Mouse (Mus musculus) urinary bladder, postnatal 36 days (tissue): ENCODE data around the gene Usp47.

Experiments used
- DNase-seq, 2 experiments: peaks; one replicate each; pipeline ENCODE4 v3.0.0; 2022; ENCODE audit warnings: low spot score in 2 of 2, mixed read lengths in 1 of 2

Usp47 gene

GRCm38 (mm10) chr7:112121866-112122500, 98.7 kb downstream of the Usp47 start:
- DNase-seq: no peak

DNA sequence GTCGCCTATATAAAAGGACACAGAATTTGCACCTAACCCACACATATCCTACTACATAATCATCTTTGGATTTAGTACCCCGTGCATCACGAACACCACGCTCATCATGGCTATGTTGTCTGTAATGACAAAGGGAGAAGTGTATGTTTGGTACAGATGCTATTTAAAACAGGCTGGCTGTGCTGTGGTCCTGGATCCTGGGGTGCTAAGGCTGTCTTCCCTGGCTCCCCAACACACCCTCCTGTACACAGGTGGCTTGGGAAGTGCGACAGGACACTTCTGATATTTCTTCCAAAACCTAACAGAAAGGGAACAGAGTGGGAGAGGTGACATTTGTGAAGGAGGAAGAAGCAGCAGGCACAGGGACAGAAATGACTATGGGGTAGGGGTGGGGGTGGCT, 100.3 kb downstream of the Usp47 start:
- no peak for DNase-seq

GRCm38 (mm10) chr7:112125625-112126260, 102.4 kb downstream of the Usp47 start:
- no peak for DNase-seq

- no peak for DNase-seq
Observed at GRCm38 (mm10) chr7:112127085-112127637, 103.9 kb downstream of the Usp47 start.

DNA sequence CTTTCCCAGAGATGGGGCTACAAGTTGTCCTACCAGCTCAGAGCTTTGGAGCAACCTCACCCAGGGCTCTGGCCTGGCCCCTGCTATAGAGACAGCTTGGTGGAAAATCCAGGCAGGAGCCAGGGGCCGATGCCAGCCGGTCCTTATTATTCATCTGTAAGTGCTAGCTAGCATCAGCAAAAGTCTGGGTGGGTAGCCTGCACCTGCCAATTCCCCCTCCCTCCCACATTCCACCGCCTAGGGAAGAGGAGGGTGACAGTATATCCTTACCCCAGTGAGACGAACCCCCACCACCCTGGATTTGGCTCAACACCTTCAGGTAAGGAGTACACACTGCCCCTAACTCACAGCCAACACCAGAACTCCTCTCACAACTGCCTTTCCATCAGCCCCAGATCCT, 104.7 kb downstream of the Usp47 start:
- no peak for DNase-seq

DNA sequence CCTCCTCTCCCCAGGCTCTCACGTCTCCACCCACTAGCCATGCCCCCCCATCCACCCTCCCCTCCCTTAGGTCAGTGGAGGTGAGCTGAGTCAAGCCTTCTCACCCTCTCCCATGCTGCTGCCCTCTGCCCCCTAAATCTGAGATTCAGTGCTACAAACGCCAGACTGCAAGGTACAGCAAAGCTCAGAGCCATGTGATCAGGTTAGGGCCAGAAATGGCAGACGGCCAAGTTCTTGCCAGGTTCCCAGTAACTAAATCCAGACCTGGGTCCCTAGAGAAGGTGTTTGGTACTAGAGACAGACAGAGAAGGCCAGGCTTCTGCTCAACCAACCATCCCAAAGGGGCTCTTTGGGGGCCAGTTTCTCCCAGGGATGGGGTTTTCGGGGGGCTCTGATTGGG, 105.5 kb downstream of the Usp47 start:
- DNase-seq: no peak

GRCm38 (mm10) chr7:112129851-112130250, 106.5 kb downstream of the Usp47 start:
- no peak for DNase-seq

DNA sequence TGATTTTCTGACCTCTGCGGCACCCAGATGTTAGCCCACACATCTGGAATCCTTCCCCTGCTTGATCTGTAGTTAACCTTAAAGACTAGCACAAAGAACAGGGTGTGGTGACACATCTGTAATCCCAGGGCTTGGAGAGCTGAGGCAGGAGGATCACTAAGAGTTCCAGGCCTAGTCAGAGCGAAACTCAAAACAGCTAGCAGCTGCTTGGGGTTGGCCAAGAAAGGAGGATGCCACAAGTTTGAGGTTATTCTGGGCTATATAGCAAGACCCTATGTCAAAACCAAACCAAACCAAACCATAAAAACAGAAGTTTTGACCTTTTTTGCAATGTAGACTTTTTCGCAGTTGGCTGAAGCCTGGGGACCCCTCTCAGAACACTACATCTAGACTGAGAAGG, 107.4 kb downstream of the Usp47 start:
- DNase-seq: no peak

DNA sequence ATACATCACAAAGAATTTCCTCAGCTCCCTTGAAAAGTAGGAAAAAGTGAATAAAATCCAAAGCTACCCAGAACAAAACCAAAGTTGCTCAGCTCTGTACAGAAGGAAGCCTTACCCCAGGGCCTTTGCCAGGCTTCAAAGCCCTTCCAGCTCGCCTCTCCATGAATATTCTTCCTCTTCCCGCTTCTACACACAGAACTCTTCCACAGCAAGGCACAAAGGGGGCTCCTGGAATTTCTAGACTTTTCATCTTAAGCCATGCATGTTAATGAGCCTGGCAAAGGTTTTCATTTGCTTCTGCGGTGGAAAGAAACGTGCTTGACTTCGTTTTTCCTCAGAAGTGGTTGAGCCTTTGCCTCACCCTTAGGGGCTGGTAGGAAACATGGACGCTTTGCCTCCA, 108.7 kb downstream of the Usp47 start:
- DNase-seq: no peak

DNA sequence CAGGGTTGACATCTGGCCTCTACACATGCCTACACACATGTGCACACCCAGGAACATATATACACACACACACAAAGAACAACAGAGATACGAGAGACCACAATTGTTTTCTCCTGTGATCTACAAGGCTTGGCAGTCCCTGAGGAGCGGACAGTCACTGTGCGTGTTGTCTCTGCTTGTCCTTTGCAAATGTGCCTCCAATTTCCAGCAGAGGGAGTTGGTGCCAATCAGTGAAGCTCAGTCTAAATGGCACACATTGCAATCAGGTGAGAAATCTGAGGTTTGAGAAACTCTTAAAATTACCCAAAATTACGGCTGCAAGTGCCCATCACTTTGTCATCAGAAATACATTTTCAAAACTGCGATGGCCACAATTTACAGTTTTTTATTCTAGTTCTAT, 110.0 kb downstream of the Usp47 start:
- no peak for DNase-seq

- no peak for DNase-seq
Observed at GRCm38 (mm10) chr7:112135161-112135560, 111.9 kb downstream of the Usp47 start.

DNA sequence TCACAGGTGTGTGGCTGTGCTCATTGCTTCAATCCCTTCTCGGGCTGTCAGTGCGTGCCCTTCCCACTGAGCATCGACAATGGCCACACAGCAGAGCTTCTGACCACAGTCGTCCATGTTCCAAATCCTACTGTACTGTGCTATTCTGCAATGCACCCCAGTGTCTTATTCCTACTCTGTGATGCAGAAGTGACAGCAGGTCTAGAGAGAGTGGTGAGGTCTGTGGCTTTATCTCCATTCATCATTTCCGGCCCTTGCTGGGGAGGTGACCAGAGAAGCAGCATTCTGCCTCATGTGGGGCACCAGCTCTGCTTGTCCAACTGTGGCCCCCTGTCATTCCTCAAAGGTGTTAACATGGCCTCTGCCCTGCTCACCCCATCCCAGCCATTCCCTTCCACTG, 113.2 kb downstream of the Usp47 start:
- no peak for DNase-seq

GRCm38 (mm10) chr7:112138168-112138508, 114.8 kb downstream of the Usp47 start:
- no peak for DNase-seq

GRCm38 (mm10) chr7:112138509-112139405, 115.5 kb downstream of the Usp47 start:
- DNase-seq: peak; percentile 37 to 68

- DNase-seq: no peak
Observed at GRCm38 (mm10) chr7:112140725-112141124, 117.4 kb downstream of the Usp47 start.

- no peak for DNase-seq
Observed at GRCm38 (mm10) chr7:112142616-112143015, 119.3 kb downstream of the Usp47 start.

- no peak for DNase-seq
Observed at GRCm38 (mm10) chr7:112143090-112143500, 119.8 kb downstream of the Usp47 start.

DNA sequence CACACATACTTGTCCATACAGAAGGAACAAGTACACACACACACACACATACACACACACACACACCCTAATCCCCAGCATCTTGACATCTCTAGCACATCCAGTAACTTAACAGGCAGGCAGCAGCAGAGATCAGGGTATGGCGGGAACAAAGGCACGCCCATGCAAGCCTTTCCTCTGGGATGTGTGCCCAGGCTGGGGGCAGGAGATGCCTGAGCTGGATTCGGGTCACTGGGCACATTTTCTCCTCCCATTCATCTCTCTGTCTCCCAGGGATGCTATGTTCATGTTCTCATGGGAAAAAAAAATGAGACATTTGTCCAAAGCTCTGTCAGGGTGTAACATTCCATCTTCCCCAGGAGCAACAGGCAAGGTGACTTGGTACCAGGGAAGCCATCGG, 120.7 kb downstream of the Usp47 start:
- no peak for DNase-seq

GRCm38 (mm10) chr7:112144646-112145179, 121.4 kb downstream of the Usp47 start:
- DNase-seq: no peak

GRCm38 (mm10) chr7:112147979-112148378, 124.7 kb downstream of the Usp47 start:
- no peak for DNase-seq

DNA sequence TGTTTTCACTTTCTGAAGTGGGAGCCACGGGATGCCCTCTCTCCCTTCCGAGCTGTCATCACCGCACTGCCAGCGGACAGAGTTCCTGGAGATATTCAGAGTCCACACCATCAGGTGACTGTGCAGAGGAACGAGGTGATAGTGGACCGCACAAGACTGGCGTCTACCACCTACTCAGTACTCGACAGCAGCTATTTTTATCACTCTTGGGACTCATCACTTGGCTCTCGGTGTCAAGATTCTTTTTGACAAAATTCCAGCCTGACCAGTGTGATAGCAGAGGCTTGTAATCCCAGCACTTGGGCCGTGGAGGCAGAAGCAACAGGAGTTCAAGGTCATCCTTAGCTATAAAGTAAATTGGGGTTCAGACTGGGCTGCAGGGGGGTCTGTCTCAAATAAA, 125.8 kb downstream of the Usp47 start:
- DNase-seq: no peak

GRCm38 (mm10) chr7:112154445-112154844, 131.1 kb downstream of the Usp47 start:
- no peak for DNase-seq
